Mouse (Mus musculus) cerebellum, postnatal 4 days (tissue): Measurements from ENCODE around the gene Ddah1.

Source experiments
- DNase-seq, 2 experiments: peaks; one replicate each; pipeline ENCODE4 v3.0.0; 2022; ENCODE audit warnings: low spot score in 2 of 2, mixed read lengths in 1 of 2

Gene Ddah1

GRCm38 (mm10) chr3:145763642-145763972 is 5.1 kb downstream of the Ddah1 start:
- DNase-seq = no peak

- DNase-seq = no peak
Observed at GRCm38 (mm10) chr3:145764416-145764815, 5.9 kb downstream of the Ddah1 start.

- no peak for DNase-seq
Observed at GRCm38 (mm10) chr3:145768439-145768838, 10.0 kb downstream of the Ddah1 start.

GRCm38 (mm10) chr3:145773384-145773783 is 14.9 kb downstream of the Ddah1 start:
- DNase-seq = no peak

- DNase-seq = no peak
Observed at GRCm38 (mm10) chr3:145774336-145774735, 15.9 kb downstream of the Ddah1 start.

- no peak for DNase-seq
Observed at GRCm38 (mm10) chr3:145775236-145775635, 16.8 kb downstream of the Ddah1 start.

GRCm38 (mm10) chr3:145775862-145776261 is 17.4 kb downstream of the Ddah1 start:
- no peak for DNase-seq

GRCm38 (mm10) chr3:145777006-145777405 is 18.5 kb downstream of the Ddah1 start:
- DNase-seq = no peak

GRCm38 (mm10) chr3:145778406-145778922 is 20.0 kb downstream of the Ddah1 start:
- DNase-seq = no peak

- no peak for DNase-seq
Observed at GRCm38 (mm10) chr3:145779279-145779973, 21.0 kb downstream of the Ddah1 start.

- DNase-seq = no peak
Observed at GRCm38 (mm10) chr3:145780784-145781442, 22.4 kb downstream of the Ddah1 start.

GRCm38 (mm10) chr3:145785244-145785643 is 26.8 kb downstream of the Ddah1 start:
- DNase-seq = no peak

GRCm38 (mm10) chr3:145787303-145787702 is 28.8 kb downstream of the Ddah1 start:
- no peak for DNase-seq

- no peak for DNase-seq
Observed at GRCm38 (mm10) chr3:145789114-145789513, 30.6 kb downstream of the Ddah1 start.

GRCm38 (mm10) chr3:145790233-145790632 is 31.8 kb downstream of the Ddah1 start:
- no peak for DNase-seq

- no peak for DNase-seq
Observed at GRCm38 (mm10) chr3:145790709-145791108, 32.2 kb downstream of the Ddah1 start.

- DNase-seq = no peak
Observed at GRCm38 (mm10) chr3:145794355-145794754, 35.9 kb downstream of the Ddah1 start.

- DNase-seq = no peak
Observed at GRCm38 (mm10) chr3:145795896-145796295, 37.4 kb downstream of the Ddah1 start.

GRCm38 (mm10) chr3:145798042-145798441 is 39.6 kb downstream of the Ddah1 start:
- DNase-seq = no peak

GRCm38 (mm10) chr3:145798751-145799188 is 40.3 kb downstream of the Ddah1 start:
- DNase-seq = no peak

GRCm38 (mm10) chr3:145799365-145799764 is 40.9 kb downstream of the Ddah1 start:
- DNase-seq = no peak

GRCm38 (mm10) chr3:145802106-145802505 is 43.6 kb downstream of the Ddah1 start:
- no peak for DNase-seq

GRCm38 (mm10) chr3:145805848-145806247 is 47.4 kb downstream of the Ddah1 start:
- DNase-seq = no peak
